Mouse (Mus musculus) erythroblast, embryonic 14.5 days (primary cell): ENCODE data around the gene Epo.

Experiments used
- GATA1 ChIP-seq: IDR thresholded peaks from 2 replicates; pipeline ENCODE4 v1.6.1; 2012; ENCODE audit warnings: low read length, inconsistent platforms, mixed read lengths
- TAL1 ChIP-seq: IDR thresholded peaks from 3 replicates; pipeline ENCODE4 v1.6.1; 2012; ENCODE audit warnings: low read length, inconsistent platforms, mixed read lengths

GRCm38 (mm10) chr5:137582702-137583101 lies 49.7 kb upstream of the Epo start:
- no peak for TF ChIP-seq GATA1
- no peak for TF ChIP-seq TAL1
